In genomic region chr11:92228855-92229254, GRCm38 (mm10) we compare ENCODE assay signal across 15 mouse cellular contexts.
"Had no signal": no experiment of that assay in that cellular context is flagged by ENCODE, and none has a peak within 500 bp of the region (broad histone marks: within the 10 kb centered on the region; RNA-seq: fewer than 3 reads in every experiment).

No protein-coding gene starts in this region.

- H3K9ac ChIP-seq: neural tube, embryonic 15.5 days; stomach, embryonic 15.5 days had no signal

- DNase-seq: retina, postnatal 1 day; right cerebral cortex, adult 18-20 months; right cerebral cortex, postnatal 14 days; right cerebral cortex, postnatal 25 days; right cerebral cortex, postnatal 4 days; spleen, adult 18-20 months; thymus, adult 18-20 months; thymus, adult 2 months; thymus, postnatal 14 days; thymus, postnatal 25 days; thymus, postnatal 36 days; thymus, postnatal 4 days had no signal

- H3K9me3 ChIP-seq: neural tube, embryonic 15.5 days; stomach, embryonic 15.5 days had no signal

- H3K4me3 ChIP-seq: neural tube, embryonic 15.5 days; stomach, embryonic 15.5 days had no signal

- H3K36me3 ChIP-seq: neural tube, embryonic 15.5 days; stomach, embryonic 15.5 days had no signal

- H3K4me1 ChIP-seq: neural tube, embryonic 15.5 days; stomach, embryonic 15.5 days had no signal

- H3K4me2 ChIP-seq: neural tube, embryonic 15.5 days; stomach, embryonic 15.5 days had no signal

- H3K27ac ChIP-seq: neural tube, embryonic 15.5 days; stomach, embryonic 15.5 days; stomach, postnatal 0 days had no signal

- H3K27me3 ChIP-seq: neural tube, embryonic 15.5 days; stomach, embryonic 15.5 days had no signal
